ENCODE assay signal across 12 mouse cellular contexts in genomic region chr8:94153451-94153850, GRCm38 (mm10). TPM values are rescaled to one million over a fixed set of nuclear protein-coding genes. Genes with fewer than 3 reads are reported as not detected.
DNase-seq lines count a peak whose midpoint lies in the region; ATAC-seq and TF ChIP-seq lines count a peak whose summit lies in the region.
"Had no signal": no experiment of that assay in that cellular context is flagged by ENCODE, and none has a peak within 500 bp of the region (broad histone marks: within the 10 kb centered on the region; RNA-seq: fewer than 3 reads in every experiment).

No protein-coding gene starts in this region.

- H3K4me2 ChIP-seq in midbrain, embryonic 14.5 days (ENCODE audit: low read length), result peak overlapping the region; percentile 91

- H3K4me1 ChIP-seq in cerebellum, adult 2 months (ENCODE audit: control insufficient read depth, insufficient read depth, low read length), result peaks cover 2% of the 10 kb centered on the region; the same call in 1 of the 2 replicates
- peaks cover 13% of the 10 kb centered on the region; the same call in 1 of the 2 replicates for H3K4me1 ChIP-seq in midbrain, embryonic 14.5 days (ENCODE audit: control insufficient read depth, insufficient read depth, low read length)

- H3K36me3 ChIP-seq in midbrain, embryonic 14.5 days (ENCODE audit: control insufficient read depth, insufficient read depth, low read length), result no peaks in the 10 kb centered on the region
- H3K36me3 ChIP-seq: embryonic facial prominence, embryonic 13.5 days had no signal

- H3K27me3 ChIP-seq in cerebellum, adult 2 months (ENCODE audit: control insufficient read depth, insufficient read depth, low read length), result no peaks in the 10 kb centered on the region
- H3K27me3 ChIP-seq in midbrain, embryonic 14.5 days (ENCODE audit: control insufficient read depth, insufficient read depth, low read length), result no peaks in the 10 kb centered on the region

- H3K27ac ChIP-seq in cerebellum, adult 2 months (ENCODE audit: insufficient read depth, low read length), result peak overlapping the region; percentile 91
- H3K27ac ChIP-seq in midbrain, embryonic 14.5 days (replicated peaks; ENCODE audit: low read depth, low read length), result 0 out of 2 replicates have a peak overlapping the region, but pooled peaks have one; percentile 8
- H3K27ac ChIP-seq: embryonic facial prominence, embryonic 13.5 days had no signal

- peak overlapping the region; percentile 87 for H3K4me3 ChIP-seq in cerebellum, adult 2 months (replicated peaks; ENCODE audit: insufficient read depth, low read depth, low read length)
- H3K4me3 ChIP-seq in midbrain, embryonic 14.5 days (replicated peaks; ENCODE audit: low read depth, low read length), result peak overlapping the region; percentile 46
- H3K4me3 ChIP-seq: myocyte had no signal

- peak overlapping the region; percentile 56; the same call in 1 of the 2 replicates for H3K9ac ChIP-seq in midbrain, embryonic 14.5 days (replicated peaks; ENCODE audit: low read length)

- no peak for TF ChIP-seq POLR2A in cerebellum, adult 2 months (IDR thresholded peaks at IDR 0.05; ENCODE audit: borderline replicate concordance, insufficient read depth, low read length)

- peak; percentile 53 for ATAC-seq in frontal cortex, adult (ENCODE audit: low TSS enrichment)
- no peak for ATAC-seq in midbrain, embryonic 14.5 days (ENCODE audit: low FRiP score, low TSS enrichment)
- ATAC-seq: Patski had no signal

- 5% methylated on average over 7 of the region's 7 CpGs for WGBS in cerebellum, adult 2 months
- WGBS in midbrain, embryonic 14.5 days, result 27% methylated on average over 7 of the region's 7 CpGs

- DNase-seq in layer of hippocampus, adult 11-12 months (ENCODE audit: low spot score), result peak; percentile 43
- no peak for DNase-seq in layer of hippocampus, postnatal 36 days
- peak; percentile 56 to 65 for DNase-seq in cerebellum, adult 2 months
- DNase-seq in midbrain, embryonic 14.5 days, result no peak
- no peak for DNase-seq in adrenal gland, postnatal 36 days
- DNase-seq in spleen, postnatal 36 days (ENCODE audit: low spot score in 2 of 2), result no peak
- DNase-seq in spleen, adult 18-20 months, result no peak

- no peak for TF ChIP-seq CTCF in cerebellum, adult 2 months (IDR thresholded peaks at IDR 0.05; ENCODE audit: borderline replicate concordance, insufficient read depth, low read depth, low read length)

- H3K9me3 ChIP-seq in midbrain, embryonic 14.5 days (ENCODE audit: control insufficient read depth, low read length), result no peaks in the 10 kb centered on the region
- H3K9me3 ChIP-seq: embryonic facial prominence, embryonic 13.5 days had no signal

RNA-seq across cellular contexts. Expression of gene Mt3, which starts 1.0 kb away (rescaled TPM):
- 1,000 to 10,000 TPM; 1,130 to 1,248 TPM for total RNA-seq in layer of hippocampus, postnatal 36 days (2021)
- polyA plus RNA-seq in cerebellum, adult 2 months (2012; rRNA removed), result 1,323 and 1,416 TPM in 2 replicates
- polyA plus RNA-seq in midbrain, embryonic 14.5 days (2014; fragmentation: Nextera tagmentation; extraction: Ambion mirVana), result 137 and 212 TPM in 2 replicates
- 1 to 10 TPM; 4.1 to 5.9 TPM for total RNA-seq in adrenal gland, postnatal 36 days (2021)
- polyA plus RNA-seq: Patski had no signal

RNA-seq across cellular contexts. Expression of gene Mt4, which starts 16.5 kb away (rescaled TPM):
- not detected for total RNA-seq in layer of hippocampus, postnatal 36 days (2021)
- not detected in 2 replicates for polyA plus RNA-seq in cerebellum, adult 2 months (2012; rRNA removed)
- not detected in 2 replicates for polyA plus RNA-seq in midbrain, embryonic 14.5 days (2014; fragmentation: Nextera tagmentation; extraction: Ambion mirVana)
- not detected for total RNA-seq in adrenal gland, postnatal 36 days (2021)
- total RNA-seq: layer of hippocampus, postnatal 14 days had no signal
- polyA plus RNA-seq: embryonic facial prominence, embryonic 13.5 days; myocyte; Patski had no signal

RNA-seq across cellular contexts. Expression of gene Mt2, which starts 19.0 kb away (rescaled TPM):
- 100 to 1,000 TPM; 418 to 575 TPM for total RNA-seq in layer of hippocampus, postnatal 36 days (2021)
- 579 and 685 TPM in 2 replicates for polyA plus RNA-seq in cerebellum, adult 2 months (2012; rRNA removed)
- 7.9 and 9.3 TPM in 2 replicates for polyA plus RNA-seq in midbrain, embryonic 14.5 days (2014; fragmentation: Nextera tagmentation; extraction: Ambion mirVana)
- total RNA-seq in adrenal gland, postnatal 36 days (2021), result 100 to 1,000 TPM; 138 to 410 TPM

RNA-seq across cellular contexts. Expression of gene Mt1, which starts 25.4 kb away (rescaled TPM):
- 100 to 1,000 TPM; 532 to 675 TPM for total RNA-seq in layer of hippocampus, postnatal 36 days (2021)
- 1,145 and 1,309 TPM in 2 replicates for polyA plus RNA-seq in cerebellum, adult 2 months (2012; rRNA removed)
- 34.9 and 38.4 TPM in 2 replicates for polyA plus RNA-seq in midbrain, embryonic 14.5 days (2014; fragmentation: Nextera tagmentation; extraction: Ambion mirVana)
- 100 to 1,000 TPM; 298 to 394 TPM for total RNA-seq in adrenal gland, postnatal 36 days (2021)

RNA-seq across cellular contexts. Expression of gene Bbs2, which starts 54.7 kb away (rescaled TPM):
- total RNA-seq in layer of hippocampus, postnatal 36 days (2021), result 10 to 100 TPM; 21.7 to 27.3 TPM
- polyA plus RNA-seq in cerebellum, adult 2 months (2012; rRNA removed), result 54.9 and 60.2 TPM in 2 replicates
- 22.3 and 24.3 TPM in 2 replicates for polyA plus RNA-seq in midbrain, embryonic 14.5 days (2014; fragmentation: Nextera tagmentation; extraction: Ambion mirVana)
- total RNA-seq in adrenal gland, postnatal 36 days (2021), result 10 to 100 TPM; 16.6 to 21.2 TPM

Comparison
In these comparisons a context has a peak if more than half of its experiments do, and no peak if none do; other contexts are left out.
1. DNase-seq: peak in layer of hippocampus, adult 11-12 months (single experiment) and cerebellum, adult 2 months (2 of 2); none in layer of hippocampus, postnatal 36 days (0 of 2), midbrain, embryonic 14.5 days (single experiment), adrenal gland, postnatal 36 days (0 of 2), spleen, postnatal 36 days (0 of 2) and spleen, adult 18-20 months (0 of 2).
2. RNA of gene Mt3, which starts 1.0 kb away (total RNA-seq): 1,130 to 1,248 TPM in layer of hippocampus, postnatal 36 days; 4.1 to 5.9 TPM in adrenal gland, postnatal 36 days; every median in the first group is over 100 times any median in the second.